Mouse (Mus musculus) ovary, adult 18-20 months (tissue): Measurements from ENCODE around the gene Slc41a2.
"Not testable (repeated sequence)": the region's sequence is repeated elsewhere in the genome, so short reads cannot be mapped to it uniquely, and the experiment has no call there.

Experiments used
- DNase-seq: peaks from one replicate; pipeline ENCODE4 v3.0.0; 2022; ENCODE audit warnings: low spot score, mixed read lengths

The Slc41a2 gene

DNA sequence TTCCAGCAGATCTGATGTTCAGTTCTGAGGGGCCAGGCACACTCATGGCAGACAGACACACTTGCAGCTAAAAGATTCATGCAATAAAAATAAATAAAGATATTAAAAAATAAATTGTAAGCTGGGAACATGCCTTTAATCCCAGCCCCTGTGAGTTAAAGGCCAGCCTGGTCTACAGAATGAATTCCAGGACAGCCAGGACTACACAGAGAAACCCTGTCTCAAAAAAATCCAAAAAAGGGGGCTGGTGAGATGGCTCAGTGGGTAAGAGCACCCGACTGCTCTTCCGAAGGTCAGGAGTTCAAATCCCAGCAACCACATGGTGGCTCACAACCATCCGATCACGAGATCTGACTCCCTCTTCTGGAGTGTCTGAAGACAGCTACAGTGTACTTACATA is 14.1 kb upstream of the Slc41a2 start:
- DNase-seq, result not testable (repeated sequence)

GRCm38 (mm10) chr10:83350689-83351088 is 13.0 kb upstream of the Slc41a2 start:
- DNase-seq, result no peak

- DNase-seq, result no peak
Observed at GRCm38 (mm10) chr10:83347494-83347893, 9.8 kb upstream of the Slc41a2 start.

GRCm38 (mm10) chr10:83346359-83346736 is 8.7 kb upstream of the Slc41a2 start:
- DNase-seq, result no peak

GRCm38 (mm10) chr10:83345693-83346358 is 8.1 kb upstream of the Slc41a2 start:
- no peak for DNase-seq

DNA sequence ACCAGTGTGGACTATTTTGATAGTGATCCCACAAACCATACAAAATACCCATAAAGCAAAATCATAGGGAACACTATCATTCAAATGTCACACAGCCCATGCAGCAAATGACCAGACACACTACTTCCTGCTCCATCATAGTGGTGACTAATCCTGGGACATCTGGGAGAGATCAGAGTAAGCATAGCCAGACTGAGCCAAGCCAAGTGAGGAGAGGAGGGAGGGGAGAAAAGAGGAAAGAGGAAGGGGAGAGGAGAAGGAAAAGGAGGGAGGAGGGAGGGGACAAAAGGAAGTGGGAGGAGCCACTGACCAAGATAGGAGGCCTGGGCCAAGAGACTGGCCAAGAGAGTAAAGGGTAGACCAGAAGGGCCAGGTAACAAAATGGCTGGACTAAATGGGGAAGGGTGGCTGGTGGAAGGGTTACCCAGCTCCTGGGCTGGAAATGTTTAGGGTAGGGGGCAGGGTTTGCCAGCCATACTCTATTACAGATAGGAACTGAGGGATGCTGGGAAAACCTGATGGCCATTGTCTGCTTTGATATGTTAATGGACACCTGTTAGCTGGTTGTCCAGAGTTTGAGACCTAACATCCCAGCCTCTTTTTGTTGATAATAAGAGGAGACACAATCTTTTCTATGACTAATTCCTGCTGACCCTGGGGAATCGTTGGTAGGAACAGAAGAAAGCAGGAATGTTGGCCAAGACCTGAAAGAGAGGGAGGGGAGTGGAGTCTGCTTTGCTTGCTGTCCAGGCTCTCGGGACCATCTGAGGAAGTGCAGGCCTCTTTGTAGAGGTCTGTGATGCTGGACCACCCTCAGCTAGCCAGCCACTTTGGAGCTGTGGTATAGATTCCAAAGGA is 6.4 kb upstream of the Slc41a2 start:
- no peak for DNase-seq

DNA sequence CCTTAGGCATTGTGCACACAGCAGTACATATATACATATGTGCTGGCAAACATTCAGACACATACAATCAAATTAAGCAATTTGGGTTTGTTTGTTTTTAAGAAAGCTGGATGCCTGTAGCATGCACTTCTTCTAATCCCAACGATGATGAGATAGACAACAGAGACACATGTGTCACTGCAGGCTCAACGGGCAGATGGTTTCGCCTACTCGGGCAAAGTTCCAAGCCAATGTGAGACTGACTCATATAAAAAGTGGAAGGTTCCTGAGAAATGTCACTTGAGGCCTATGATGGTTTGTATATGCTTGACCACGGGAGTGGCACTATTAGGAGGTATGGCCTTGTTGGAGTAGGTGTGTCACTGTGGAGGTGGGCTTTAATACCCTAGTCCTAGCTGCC is 5.5 kb upstream of the Slc41a2 start:
- DNase-seq, result no peak

DNA sequence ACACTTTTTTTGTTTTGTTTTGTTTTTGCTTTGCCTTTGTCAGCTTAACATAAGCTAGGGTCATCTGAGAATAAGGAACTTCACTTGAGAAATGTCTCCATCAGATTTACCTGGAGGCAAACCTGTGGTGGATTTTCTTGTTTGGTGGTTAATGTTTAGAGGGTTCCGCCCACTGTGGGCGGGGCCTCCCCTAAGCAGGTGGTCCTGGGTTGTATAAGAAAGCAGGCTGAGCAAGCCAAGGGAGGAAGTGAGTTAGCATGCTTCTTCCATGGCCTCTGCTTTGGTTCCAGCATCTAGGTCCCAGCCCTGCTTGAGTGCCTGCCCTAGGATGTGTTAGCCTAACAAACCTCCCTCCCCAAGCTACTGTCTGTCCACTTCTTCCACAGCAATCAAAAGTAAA is 3.5 kb upstream of the Slc41a2 start:
- DNase-seq, result no peak

GRCm38 (mm10) chr10:83337971-83338598 is 403 bp upstream of the Slc41a2 start:
- no peak for DNase-seq

GRCm38 (mm10) chr10:83336336-83336735 is 1.3 kb downstream of the Slc41a2 start:
- no peak for DNase-seq

GRCm38 (mm10) chr10:83332581-83332980 is 5.1 kb downstream of the Slc41a2 start:
- no peak for DNase-seq

DNA sequence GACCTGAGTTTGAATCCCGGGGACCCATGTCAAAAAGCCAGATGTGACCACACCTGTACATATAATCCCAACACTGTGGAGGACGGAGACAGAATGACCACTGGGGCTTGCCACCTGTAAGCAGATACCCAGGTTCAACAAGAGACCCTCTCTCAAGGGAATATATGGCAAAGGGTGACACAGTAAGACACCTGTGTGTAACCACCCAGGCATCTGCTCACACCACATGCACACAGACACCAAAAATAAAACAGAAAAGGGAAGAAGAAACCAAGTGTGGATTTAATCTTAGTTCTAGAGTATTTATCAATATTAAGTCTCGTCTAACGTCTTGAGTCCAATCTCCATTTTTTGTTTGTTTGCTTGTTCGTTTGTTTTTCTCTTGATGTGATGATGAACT is 5.9 kb downstream of the Slc41a2 start:
- DNase-seq, result no peak

GRCm38 (mm10) chr10:83330336-83330735 is 7.3 kb downstream of the Slc41a2 start:
- no peak for DNase-seq

GRCm38 (mm10) chr10:83328791-83329190 is 8.9 kb downstream of the Slc41a2 start:
- no peak for DNase-seq

GRCm38 (mm10) chr10:83326648-83327285 is 10.9 kb downstream of the Slc41a2 start:
- no peak for DNase-seq

DNA sequence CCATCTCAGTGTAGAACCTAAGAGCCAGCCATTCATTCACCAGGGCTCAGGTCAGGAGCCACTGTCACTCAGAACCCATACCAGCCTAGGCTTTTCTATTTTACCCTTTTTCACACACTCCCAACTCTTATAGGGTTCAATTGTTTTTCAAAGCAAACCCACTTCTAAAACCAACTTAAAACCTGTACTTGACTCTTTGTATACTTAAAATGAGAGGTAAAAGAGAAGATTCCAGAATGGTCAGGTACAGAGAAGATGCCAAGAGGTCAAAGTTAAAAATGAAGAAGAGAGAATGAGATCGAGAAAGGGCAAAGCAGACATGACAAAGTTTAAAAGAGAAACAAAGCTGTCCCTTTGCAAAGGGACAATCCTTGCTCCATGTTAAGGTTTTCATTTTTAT is 11.8 kb downstream of the Slc41a2 start:
- no peak for DNase-seq

- DNase-seq, result no peak
Observed at GRCm38 (mm10) chr10:83324871-83325270, 12.8 kb downstream of the Slc41a2 start.

DNA sequence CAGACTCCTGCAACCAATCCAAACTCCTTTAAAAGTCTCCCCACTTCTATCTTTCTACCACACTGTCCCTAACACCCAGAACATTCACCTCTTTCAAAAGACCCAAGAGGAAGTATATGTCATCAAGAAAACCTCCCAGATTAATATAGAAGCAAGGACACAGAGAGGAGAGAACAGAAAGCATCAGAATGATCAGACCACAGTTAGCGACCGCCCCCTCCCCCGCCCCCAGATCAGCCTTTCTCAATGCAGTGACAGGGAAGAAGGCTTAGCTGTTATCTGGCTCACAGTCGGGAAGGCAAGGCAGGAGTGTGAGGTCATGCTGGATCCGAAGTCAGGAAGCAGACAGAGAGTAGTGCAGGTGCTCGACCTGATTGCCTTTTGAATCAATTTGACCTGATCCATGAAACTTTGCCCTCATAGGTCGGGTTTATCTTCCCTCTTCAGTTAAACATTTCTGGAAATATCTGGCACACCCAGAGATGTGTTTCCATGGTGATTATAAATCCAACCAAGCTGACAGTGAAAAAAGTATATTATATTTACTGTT is 15.1 kb downstream of the Slc41a2 start:
- DNase-seq, result no peak

DNA sequence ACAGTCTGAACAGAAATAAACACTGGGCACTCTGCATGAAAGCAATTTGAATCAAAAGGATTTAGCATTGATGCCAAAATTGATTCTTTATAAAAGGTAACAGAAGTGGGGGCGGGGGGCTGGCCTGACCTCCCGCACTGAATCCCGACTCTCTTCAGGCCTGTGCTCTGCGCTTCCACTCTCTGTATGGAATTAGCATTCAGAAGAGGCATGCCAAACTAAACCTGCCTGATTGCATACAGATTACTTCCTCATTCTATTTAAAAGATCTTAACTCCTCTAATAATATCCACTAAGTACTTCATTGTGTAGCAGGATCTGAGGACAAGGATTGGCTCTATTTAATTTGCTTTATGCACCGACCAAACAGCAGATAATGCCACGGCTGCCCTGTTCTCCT is 16.2 kb downstream of the Slc41a2 start:
- DNase-seq, result no peak

DNA sequence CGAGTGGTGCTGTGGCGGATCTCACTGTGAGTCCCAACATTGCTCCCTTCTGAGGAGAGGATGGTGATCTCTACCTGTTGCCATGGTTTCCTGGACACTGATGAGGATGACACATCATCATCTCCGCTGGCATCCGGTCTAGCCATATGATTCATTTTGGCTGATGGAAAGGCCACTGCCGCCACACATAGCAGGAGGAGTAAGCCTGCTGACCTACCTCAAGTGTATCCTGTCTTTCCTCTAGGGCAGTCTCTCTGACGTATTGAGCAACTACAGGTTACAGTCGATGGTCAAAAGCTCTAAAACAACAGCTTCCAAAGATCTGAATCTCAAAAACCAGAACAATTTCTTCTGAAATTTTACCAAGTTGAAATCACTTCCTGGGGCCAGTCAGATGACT is 16.8 kb downstream of the Slc41a2 start:
- no peak for DNase-seq

GRCm38 (mm10) chr10:83320396-83320795 is 17.3 kb downstream of the Slc41a2 start:
- no peak for DNase-seq

DNA sequence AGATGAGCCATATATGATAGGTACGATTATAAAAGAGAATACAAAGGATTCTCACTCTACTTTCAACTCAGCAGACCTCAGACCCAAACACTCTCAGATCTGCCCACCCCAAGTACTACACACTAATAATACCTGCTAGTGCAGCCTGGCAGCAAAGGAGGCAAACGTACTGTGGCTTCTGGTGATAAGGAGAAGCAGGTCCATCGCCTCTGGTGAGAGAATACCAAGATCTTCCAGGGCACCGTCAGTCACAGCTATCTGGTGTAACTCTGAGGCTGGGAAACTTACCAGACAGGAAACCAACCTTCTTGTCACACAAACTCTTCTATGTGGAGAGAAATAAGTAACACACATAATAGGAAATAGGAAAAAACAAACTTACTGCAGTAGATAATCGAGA is 24.6 kb downstream of the Slc41a2 start:
- DNase-seq, result no peak
